Mouse (Mus musculus): ENCODE data around the gene Arcn1. TPM values are rescaled to one million over a fixed set of nuclear protein-coding genes. Genes with fewer than 3 reads are reported as not detected.

The Arcn1 gene
- polyA plus RNA-seq, 1 experiment from 2014 or later, result 98.1 TPM

GRCm38 (mm10) chr9:44804678-44805077 is 37.0 kb upstream of the Arcn1 start:
- H3K36me3 ChIP-seq (ENCODE audit: control insufficient read depth, insufficient read depth, low read length), result peaks cover 28% of the 10 kb centered on the region
- no peak overlapping the region for H3K9ac ChIP-seq (ENCODE audit: low read length)
- H3K27ac ChIP-seq (replicated peaks), result no peak overlapping the region
- DNase-seq (ENCODE audit: low spot score) (no peak), ATAC-seq (ENCODE audit: low FRiP score, low TSS enrichment) (no peak)
- H3K9me3 ChIP-seq (ENCODE audit: control insufficient read depth, low read length), result no peaks in the 10 kb centered on the region
- no peaks in the 10 kb centered on the region for H3K27me3 ChIP-seq (ENCODE audit: control insufficient read depth, insufficient read depth, low read length)
- H3K4me1 ChIP-seq (replicated peaks; ENCODE audit: control insufficient read depth, insufficient read depth), result no peaks in the 10 kb centered on the region
- H3K4me2 ChIP-seq (replicated peaks; ENCODE audit: low read depth), result no peak overlapping the region
- 95% methylated on average over 10 of the region's 10 CpGs for WGBS
- no peak for TF ChIP-seq EP300 (optimal IDR thresholded peaks at IDR 0.05)
- no peak for TF ChIP-seq CTCF (IDR thresholded peaks at IDR 0.05; ENCODE audit: low read depth)
- H3K4me3 ChIP-seq (ENCODE audit: low read depth, low read length), result no peak overlapping the region

- no peaks in the 10 kb centered on the region for H3K9me3 ChIP-seq (ENCODE audit: control insufficient read depth, low read length)
- no peak within 1 kb of the TSS for H3K4me2 ChIP-seq (replicated peaks; ENCODE audit: low read depth)
- H3K4me3 ChIP-seq (ENCODE audit: low read depth, low read length), result no peak within 1 kb of the TSS
- H3K27ac ChIP-seq (replicated peaks), result peak within 1 kb of the TSS; percentile 24; the same call in 1 of the 2 replicates
- peaks cover 14% of the 10 kb centered on the region for H3K36me3 ChIP-seq (ENCODE audit: control insufficient read depth, insufficient read depth, low read length)
- 38% methylated on average over 4 of the region's 4 CpGs for WGBS
- no peak within 1 kb of the TSS for H3K9ac ChIP-seq (ENCODE audit: low read length)
- H3K27me3 ChIP-seq (ENCODE audit: control insufficient read depth, insufficient read depth, low read length), result no peaks in the 10 kb centered on the region
- peak; percentile 40 for DNase-seq (ENCODE audit: low spot score)
- ATAC-seq (ENCODE audit: low FRiP score, low TSS enrichment), result no peak
- H3K4me1 ChIP-seq (replicated peaks; ENCODE audit: control insufficient read depth, insufficient read depth), result no peaks in the 10 kb centered on the region
- no peak for TF ChIP-seq CTCF (IDR thresholded peaks at IDR 0.05; ENCODE audit: low read depth)
- TF ChIP-seq EP300 (optimal IDR thresholded peaks at IDR 0.05), result no peak
Measured at GRCm38 (mm10) chr9:44802808-44803450, 35.3 kb upstream of the Arcn1 start, which contains the start of gene Ttc36. Ttc36 (minus strand) TSS chr9:44803072.

- TF ChIP-seq EP300 (optimal IDR thresholded peaks at IDR 0.05) (no peak), CTCF (IDR thresholded peaks at IDR 0.05; ENCODE audit: low read depth) (no peak)
- H3K27me3 ChIP-seq (ENCODE audit: control insufficient read depth, insufficient read depth, low read length), result no peaks in the 10 kb centered on the region
- DNase-seq (ENCODE audit: low spot score) (no peak), ATAC-seq (ENCODE audit: low FRiP score, low TSS enrichment) (no peak)
- 66% methylated on average over 6 of the region's 6 CpGs for WGBS
- no peaks in the 10 kb centered on the region for H3K9me3 ChIP-seq (ENCODE audit: control insufficient read depth, low read length)
- H3K27ac ChIP-seq (replicated peaks), result no peak overlapping the region
- H3K36me3 ChIP-seq (ENCODE audit: control insufficient read depth, insufficient read depth, low read length), result peaks cover 4% of the 10 kb centered on the region
- no peak overlapping the region for H3K4me3 ChIP-seq (ENCODE audit: low read depth, low read length)
- H3K4me2 ChIP-seq (replicated peaks; ENCODE audit: low read depth), result no peak overlapping the region
- no peaks in the 10 kb centered on the region for H3K4me1 ChIP-seq (replicated peaks; ENCODE audit: control insufficient read depth, insufficient read depth)
- H3K9ac ChIP-seq (ENCODE audit: low read length), result no peak overlapping the region
Measured at GRCm38 (mm10) chr9:44801669-44802068, 34.0 kb upstream of the Arcn1 start.

GRCm38 (mm10) chr9:44799958-44800324 is 32.3 kb upstream of the Arcn1 start:
- Histone ChIP-seq H3K4me1 (replicated peaks; ENCODE audit: control insufficient read depth, insufficient read depth) (no peaks in the 10 kb centered on the region), H3K9me3 (ENCODE audit: control insufficient read depth, low read length) (no peaks in the 10 kb centered on the region), H3K27me3 (ENCODE audit: control insufficient read depth, insufficient read depth, low read length) (no peaks in the 10 kb centered on the region), H3K36me3 (ENCODE audit: control insufficient read depth, insufficient read depth, low read length) (no peaks in the 10 kb centered on the region), H3K4me2 (replicated peaks; ENCODE audit: low read depth) (peak overlapping the region; percentile 96), H3K27ac (replicated peaks) (peak overlapping the region; percentile 61), H3K9ac (ENCODE audit: low read length) (no peak overlapping the region; the same call in 1 of the 2 replicates), H3K4me3 (ENCODE audit: low read depth, low read length) (peak overlapping the region; percentile 52)
- TF ChIP-seq EP300 (optimal IDR thresholded peaks at IDR 0.05) (no peak), CTCF (IDR thresholded peaks at IDR 0.05; ENCODE audit: low read depth) (no peak)
- ATAC-seq (ENCODE audit: low FRiP score, low TSS enrichment), result no peak
- WGBS, result 35% methylated on average over 9 of the region's 9 CpGs
- no peak for DNase-seq (ENCODE audit: low spot score)

- Histone ChIP-seq H3K4me1 (replicated peaks; ENCODE audit: control insufficient read depth, insufficient read depth) (no peaks in the 10 kb centered on the region), H3K4me2 (replicated peaks; ENCODE audit: low read depth) (peak within 1 kb of the TSS; percentile 96), H3K27ac (replicated peaks) (peak within 1 kb of the TSS; percentile 85), H3K4me3 (ENCODE audit: low read depth, low read length) (peak within 1 kb of the TSS; percentile 52), H3K36me3 (ENCODE audit: control insufficient read depth, insufficient read depth, low read length) (no peaks in the 10 kb centered on the region), H3K9me3 (ENCODE audit: control insufficient read depth, low read length) (no peaks in the 10 kb centered on the region), H3K27me3 (ENCODE audit: control insufficient read depth, insufficient read depth, low read length) (no peaks in the 10 kb centered on the region), H3K9ac (ENCODE audit: low read length) (peak within 1 kb of the TSS; percentile 71)
- under 1% methylated on average over 71 of the region's 75 CpGs for WGBS
- peak; percentile 93 for ATAC-seq (ENCODE audit: low FRiP score, low TSS enrichment)
- TF ChIP-seq CTCF (IDR thresholded peaks at IDR 0.05; ENCODE audit: low read depth) (no peak), EP300 (optimal IDR thresholded peaks at IDR 0.05) (no peak)
- peak; percentile 94 for DNase-seq (ENCODE audit: low spot score)
Measured at GRCm38 (mm10) chr9:44799102-44799957, 31.7 kb upstream of the Arcn1 start, which contains the start of gene Tmem25. Tmem25 (minus strand) TSS chr9:44799307.
